Mouse (Mus musculus) liver, adult 2 months (tissue): Measurements from ENCODE around the gene Zdhhc13. TPM values are rescaled to one million over a fixed set of nuclear protein-coding genes. Genes with fewer than 3 reads are reported as not detected.
A peak's percentile ranks its signal among the peaks of the same experiment; 100 is the strongest.

Experiments
- DNase-seq: peaks from one replicate; pipeline ENCODE4 v3.0.0-alpha.2; 2011; ENCODE audit warnings: low read depth, low spot score; ENCODE audit errors: extremely low read depth
- H3K27ac ChIP-seq: fragments of 200-500 bp; replicated peaks from 2 replicates; pipeline ENCODE4 v1.5.1; 2012; ENCODE audit warnings: low read depth, mild to moderate bottlenecking, control low read depth, inconsistent platforms, low read length; ENCODE audit not compliant: insufficient read depth
- H3K27me3 ChIP-seq: fragments of 200-500 bp; 2 replicates; pipeline ENCODE4 v1.6.1; 2012; ENCODE audit warnings: mild to moderate bottlenecking, moderate library complexity, low read length, inconsistent platforms; ENCODE audit not compliant: control insufficient read depth, insufficient read depth
- H3K36me3 ChIP-seq: fragments of 200-500 bp; 2 replicates; pipeline ENCODE4 v1.6.1; 2012; ENCODE audit warnings: low read length, inconsistent platforms; ENCODE audit not compliant: control insufficient read depth, insufficient read depth
- H3K4me1 ChIP-seq: fragments of 200-500 bp; 2 replicates; pipeline ENCODE4 v1.6.1; 2011; ENCODE audit warnings: low read length; ENCODE audit not compliant: control insufficient read depth, insufficient read depth
- H3K4me3 ChIP-seq: fragments of 200-500 bp; 2 replicates; pipeline ENCODE4 v1.5.1; 2011; ENCODE audit warnings: low read depth, mild to moderate bottlenecking, control low read depth, low read length, moderate library complexity; ENCODE audit not compliant: insufficient read depth
- H3K79me2 ChIP-seq: fragments of 200-500 bp; 2 replicates; pipeline ENCODE4 v1.6.1; 2012; ENCODE audit warnings: inconsistent platforms, mild to moderate bottlenecking, low read length, moderate library complexity; ENCODE audit not compliant: control insufficient read depth, insufficient read depth
- H3K9ac ChIP-seq: fragments of 200-500 bp; 2 replicates; pipeline ENCODE4 v1.6.1; 2012; ENCODE audit warnings: low read depth, mild to moderate bottlenecking, control low read depth, inconsistent platforms, low read length
- CTCF ChIP-seq: fragments of 200-500 bp; IDR thresholded peaks from 2 replicates; pipeline ENCODE4 v1.5.1; 2011; ENCODE audit warnings: low read depth, low read length, control low read depth
- POLR2A ChIP-seq: fragments of 200-500 bp; IDR thresholded peaks from 2 replicates; pipeline ENCODE4 v1.6.1; 2011; ENCODE audit warnings: low read length, control low read depth; ENCODE audit not compliant: insufficient read depth; ENCODE audit errors: extremely low read depth
- WGBS: fragments of 180-500 bp; shearing (Covaris S2); methylation state at CpG from one replicate; pipeline ENCODE4 v1.1.7; 2018; 5-methylcytosine and 5-hydroxymethylcytosine counted together
- polyA plus RNA-seq: library from polyadenylated mRNA; depleted of rRNA; stranded (reverse); fragments of >200 nt; gene quantifications from 2 replicates; pipeline ENCODE4 v1.2.3, GENCODE M21; 2012
- total RNA-seq: library from RNA; depleted of rRNA; stranded (reverse); fragments of >200 nt; gene quantifications from 2 replicates; pipeline ENCODE4 v1.2.3, GENCODE M21; 2014

Zdhhc13 gene
- total and polyA plus RNA-seq, 2 experiments, result 3.0 to 6.2 TPM

DNA sequence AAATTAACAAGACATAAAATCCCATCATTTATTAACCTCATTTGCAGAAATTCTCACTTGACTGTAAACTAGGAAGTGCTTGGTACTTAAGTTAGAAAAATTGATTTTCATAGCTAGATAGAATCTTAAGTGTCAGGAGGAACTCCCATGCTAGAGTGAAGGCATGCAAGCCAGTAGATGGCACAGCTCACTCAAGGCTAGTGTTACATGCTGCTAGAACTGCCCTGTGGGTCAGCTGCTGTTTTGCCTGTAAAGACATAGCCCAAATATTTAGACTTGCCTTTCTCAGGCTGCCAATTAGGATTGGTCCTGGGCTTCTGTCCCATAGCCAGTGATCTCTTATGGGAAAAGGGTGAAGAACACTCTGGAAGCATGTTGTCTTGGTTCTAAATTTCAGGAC is 23.6 kb downstream of the Zdhhc13 start:
- Histone ChIP-seq H3K27me3 (no peaks in the 10 kb centered on the region), H3K79me2 (no peaks in the 10 kb centered on the region; the same call in 1 of the 2 replicates), H3K36me3 (peaks cover 21% of the 10 kb centered on the region), H3K4me1 (peaks cover 12% of the 10 kb centered on the region), H3K27ac (peak overlapping the region; percentile 65), H3K4me3 (no peak overlapping the region), H3K9ac (peak overlapping the region; percentile 34)
- peak; percentile 77 for DNase-seq
- TF ChIP-seq CTCF (peak; percentile 51; the same call in 1 of the 2 replicates), POLR2A (no peak)

DNA sequence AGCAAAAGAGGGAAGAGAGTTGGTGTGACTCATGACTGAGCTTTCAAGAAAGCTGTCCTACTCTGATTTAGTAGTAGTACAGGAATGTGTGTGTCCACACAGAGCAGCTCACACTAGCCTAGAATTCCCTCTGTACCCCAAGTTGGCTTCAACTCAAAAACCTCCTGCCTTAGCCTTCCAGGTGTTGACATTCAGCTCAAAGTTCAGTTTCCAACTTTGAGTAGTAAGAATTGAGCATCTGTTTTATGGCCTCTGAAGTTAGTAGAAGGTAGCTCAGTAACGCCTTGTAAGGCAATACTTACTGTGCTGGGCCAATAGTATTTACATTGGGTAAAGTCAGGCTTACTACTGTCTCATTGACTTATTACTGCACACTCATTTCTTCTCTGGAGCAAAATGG is 24.8 kb downstream of the Zdhhc13 start:
- peak; percentile 76 for DNase-seq
- Histone ChIP-seq H3K36me3 (peaks cover 23% of the 10 kb centered on the region), H3K4me3 (no peak overlapping the region), H3K79me2 (no peaks in the 10 kb centered on the region; the same call in 1 of the 2 replicates), H3K4me1 (peaks cover 12% of the 10 kb centered on the region), H3K27ac (peak overlapping the region; percentile 90), H3K9ac (peak overlapping the region; percentile 53; the same call in 1 of the 2 replicates), H3K27me3 (no peaks in the 10 kb centered on the region)
- 9% methylated on average over 1 of the region's 1 CpGs for WGBS
- TF ChIP-seq CTCF, result no peak
- TF ChIP-seq POLR2A, result no peak

- WGBS, result 96% methylated on average over 5 of the region's 5 CpGs
- H3K9ac ChIP-seq, result no peak overlapping the region
Observed at GRCm38 (mm10) chr7:48821654-48822053, 32.9 kb downstream of the Zdhhc13 start.

DNA sequence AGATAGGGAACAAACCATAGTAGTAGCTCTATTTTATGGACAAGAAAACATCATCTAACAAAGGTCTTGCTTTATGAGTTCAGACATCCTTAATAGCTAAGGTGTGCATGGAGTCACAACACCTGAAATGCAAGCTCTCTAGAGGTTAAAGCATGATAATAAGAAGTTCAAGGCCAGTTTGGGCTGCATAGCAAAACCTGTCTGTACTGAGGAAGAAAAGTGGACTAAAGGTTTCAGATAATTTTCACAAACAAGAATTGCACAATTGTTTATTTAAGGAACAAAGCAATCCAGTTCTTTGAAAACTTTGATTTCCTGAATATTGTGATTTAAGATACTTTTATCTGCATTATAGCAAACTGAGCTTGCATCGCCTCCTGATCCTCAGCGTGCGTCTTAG is 34.8 kb downstream of the Zdhhc13 start:
- Histone ChIP-seq H3K4me1 (peaks cover 27% of the 10 kb centered on the region), H3K4me3 (no peak overlapping the region), H3K36me3 (peaks cover 37% of the 10 kb centered on the region), H3K79me2 (no peaks in the 10 kb centered on the region), H3K27me3 (no peaks in the 10 kb centered on the region), H3K27ac (peak overlapping the region; percentile 88), H3K9ac (no peak overlapping the region)
- WGBS, result 24% methylated on average over 3 of the region's 3 CpGs
- peak; percentile 94 for DNase-seq
- TF ChIP-seq POLR2A, result no peak
- TF ChIP-seq CTCF, result no peak

More at GRCm38 (mm10) chr7:48821654-48822053, 32.9 kb downstream of the Zdhhc13 start:
- TF ChIP-seq CTCF (no peak), POLR2A (no peak)
- Histone ChIP-seq H3K36me3 (peaks cover 40% of the 10 kb centered on the region), H3K27me3 (no peaks in the 10 kb centered on the region), H3K4me1 (peaks cover 27% of the 10 kb centered on the region), H3K4me3 (no peak overlapping the region), H3K27ac (no peak overlapping the region), H3K79me2 (no peaks in the 10 kb centered on the region)
- DNase-seq, result no peak

DNA sequence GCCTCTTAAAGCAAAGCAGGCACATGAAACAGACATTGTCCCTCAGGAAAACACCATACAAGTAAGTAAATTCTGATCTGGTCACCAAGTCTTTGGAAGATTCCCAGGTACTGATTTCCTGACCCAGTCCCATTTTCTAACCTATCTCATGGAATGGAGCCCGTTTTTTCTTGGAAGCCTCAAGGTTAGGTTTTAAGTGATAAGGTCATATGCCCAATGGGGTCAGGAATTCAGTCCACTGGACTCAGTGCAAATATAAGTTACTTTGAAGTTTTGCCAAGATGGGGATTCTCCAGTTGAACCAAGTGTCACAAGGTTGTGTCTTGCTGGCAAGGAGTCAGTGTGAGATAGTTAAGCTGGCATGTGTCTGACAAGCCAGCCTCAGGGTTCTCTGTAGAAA is 35.9 kb downstream of the Zdhhc13 start:
- 19% methylated on average over 1 of the region's 1 CpGs for WGBS
- H3K36me3 ChIP-seq, result peaks cover 31% of the 10 kb centered on the region
- DNase-seq, result peak; percentile 94
- no peak overlapping the region for H3K9ac ChIP-seq
- H3K27ac ChIP-seq, result peak overlapping the region; percentile 50
- H3K27me3 ChIP-seq, result no peaks in the 10 kb centered on the region
- no peak overlapping the region for H3K4me3 ChIP-seq
- peaks cover 27% of the 10 kb centered on the region for H3K4me1 ChIP-seq
- no peak for TF ChIP-seq POLR2A
- TF ChIP-seq CTCF, result no peak
- H3K79me2 ChIP-seq, result no peaks in the 10 kb centered on the region

DNA sequence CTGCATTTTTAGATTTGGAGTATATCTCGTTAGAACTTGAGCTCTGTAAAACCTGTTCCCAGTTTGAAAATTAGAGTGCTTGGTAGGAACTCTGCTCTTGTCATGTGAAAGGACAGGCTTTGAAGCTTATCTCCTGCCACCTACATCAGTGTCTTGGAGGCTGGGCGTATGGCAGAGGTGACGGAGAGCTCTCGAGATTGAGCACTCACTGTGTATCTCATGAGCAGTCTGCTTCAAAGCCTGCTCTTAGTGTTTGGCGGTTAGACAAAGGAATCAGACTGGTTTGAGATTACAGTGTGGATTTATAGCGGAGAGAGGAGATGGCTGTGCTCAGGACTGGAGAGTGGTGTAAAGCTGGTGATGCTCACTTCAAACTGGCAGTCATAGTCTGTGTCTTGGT is 36.4 kb downstream of the Zdhhc13 start:
- Histone ChIP-seq H3K79me2 (no peaks in the 10 kb centered on the region), H3K27me3 (no peaks in the 10 kb centered on the region), H3K9ac (no peak overlapping the region), H3K27ac (peak overlapping the region; percentile 50), H3K4me1 (peaks cover 27% of the 10 kb centered on the region), H3K36me3 (peaks cover 29% of the 10 kb centered on the region), H3K4me3 (no peak overlapping the region)
- WGBS, result 80% methylated on average over 6 of the region's 6 CpGs
- no peak for TF ChIP-seq POLR2A
- no peak for TF ChIP-seq CTCF
- no peak for DNase-seq
